Mouse (Mus musculus): ENCODE measurements around the gene Gm12248. TPM values are rescaled to one million over a fixed set of nuclear protein-coding genes. Genes with fewer than 3 reads are reported as not detected.
"Not testable (repeated sequence)": the region's sequence is repeated elsewhere in the genome, so short reads cannot be mapped to it uniquely, and the experiment has no call there.

Gm12248 gene
- polyA plus RNA-seq, 1 experiment from 2014 or later = not detected

- Histone ChIP-seq H3K4me3 (no peak overlapping the region), H3K4me1 (replicated peaks) (peaks cover 25% of the 10 kb centered on the region), H3K27me3 (peaks cover 37% of the 10 kb centered on the region), H3K36me3 (no peaks in the 10 kb centered on the region), H3K9me3 (no peaks in the 10 kb centered on the region), H3K4me2 (no peak overlapping the region), H3K27ac (replicated peaks) (no peak overlapping the region), H3K9ac (no peak overlapping the region)
- WGBS = 83% methylated on average over 2 of the region's 2 CpGs
- ATAC-seq (ENCODE audit: low read depth) = no peak
Observed at GRCm38 (mm10) chr11:58100006-58100405, 7.1 kb upstream of the Gm12248 start.

DNA sequence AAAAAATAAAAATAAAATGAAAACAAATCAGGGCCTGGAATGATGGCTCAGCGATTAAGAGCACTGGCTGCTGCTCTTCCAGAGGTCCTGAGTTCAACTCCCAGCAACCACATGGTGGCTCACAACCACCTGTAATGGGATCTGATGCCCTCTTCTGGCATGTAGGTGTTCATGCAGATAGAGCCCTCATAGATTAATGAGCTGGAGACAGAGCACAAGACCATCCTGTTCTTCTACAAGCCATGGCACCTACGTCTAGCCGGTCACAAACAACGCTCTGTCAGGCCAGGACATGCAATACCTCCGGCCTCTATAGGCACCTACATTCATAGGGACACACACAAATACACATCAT is 5.4 kb upstream of the Gm12248 start:
- not testable (repeated sequence) for H3K27ac ChIP-seq (replicated peaks); H3K36me3 ChIP-seq; H3K9me3 ChIP-seq; ATAC-seq (ENCODE audit: low read depth); H3K9ac ChIP-seq; H3K4me3 ChIP-seq
- peak overlapping the region; percentile 61 for H3K4me2 ChIP-seq
- WGBS = 69% methylated on average over 5 of the region's 5 CpGs
- peaks cover 37% of the 10 kb centered on the region for H3K27me3 ChIP-seq
- peaks cover 18% of the 10 kb centered on the region for H3K4me1 ChIP-seq (replicated peaks)

DNA sequence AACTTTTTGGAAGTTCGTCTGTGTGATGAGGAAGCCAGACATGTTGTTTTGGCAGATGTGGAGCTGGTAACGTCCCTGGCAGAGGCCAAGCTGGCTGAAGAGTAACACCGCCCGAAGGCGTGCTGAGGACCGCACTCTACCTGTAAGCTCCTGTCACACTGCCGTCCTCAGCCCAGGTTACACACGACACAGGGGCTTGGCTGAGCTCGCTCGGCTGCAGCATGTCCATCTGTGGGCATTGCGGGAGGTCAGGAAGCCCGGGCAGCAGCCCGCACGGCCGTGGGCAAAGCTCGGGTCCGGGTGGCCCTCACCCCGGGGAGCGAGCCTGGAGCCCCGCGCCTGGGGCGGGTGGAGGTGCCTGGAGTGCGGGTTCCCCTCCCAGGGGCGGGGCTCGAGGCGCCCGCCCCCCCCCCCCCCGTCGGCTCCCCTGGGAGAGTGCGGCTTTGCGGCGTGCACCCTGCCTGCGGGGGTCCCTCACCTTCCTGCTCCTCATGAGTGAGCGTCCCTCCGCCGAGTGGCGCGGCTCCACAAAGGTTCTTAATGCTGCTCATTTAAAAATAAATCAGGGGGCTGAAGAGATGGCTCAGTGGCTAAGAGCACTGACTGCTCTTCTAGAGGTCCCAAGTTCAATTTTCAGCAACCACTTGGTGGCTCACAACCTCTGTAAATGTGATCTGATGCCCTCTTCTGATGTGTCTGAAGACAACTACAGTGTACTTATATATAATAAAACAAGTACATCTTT is 4.9 kb upstream of the Gm12248 start:
- peak overlapping the region; percentile 61 for H3K4me2 ChIP-seq
- H3K9ac ChIP-seq = peak overlapping the region; percentile 59
- peak; percentile 27; the same call in 1 of the 2 replicates for ATAC-seq (ENCODE audit: low read depth)
- H3K4me3 ChIP-seq = peak overlapping the region; percentile 32
- no peaks in the 10 kb centered on the region for H3K9me3 ChIP-seq
- H3K4me1 ChIP-seq (replicated peaks) = peaks cover 15% of the 10 kb centered on the region; the same call in 1 of the 2 replicates
- H3K36me3 ChIP-seq = no peaks in the 10 kb centered on the region
- H3K27me3 ChIP-seq = peaks cover 37% of the 10 kb centered on the region
- no peak overlapping the region for H3K27ac ChIP-seq (replicated peaks)
- WGBS = 2% methylated on average over 29 of the region's 38 CpGs

- no peak for ATAC-seq (ENCODE audit: low read depth)
- Histone ChIP-seq H3K36me3 (no peaks in the 10 kb centered on the region), H3K4me3 (peak overlapping the region; percentile 32; the same call in 1 of the 2 replicates), H3K9me3 (no peaks in the 10 kb centered on the region), H3K4me1 (replicated peaks) (peaks cover 15% of the 10 kb centered on the region; the same call in 1 of the 2 replicates), H3K27me3 (peaks cover 37% of the 10 kb centered on the region), H3K9ac (no peak overlapping the region), H3K27ac (replicated peaks) (no peak overlapping the region), H3K4me2 (peak overlapping the region; percentile 61)
- WGBS = 55% methylated on average over 20 of the region's 20 CpGs
Observed at GRCm38 (mm10) chr11:58096821-58097620, 4.1 kb upstream of the Gm12248 start.

DNA sequence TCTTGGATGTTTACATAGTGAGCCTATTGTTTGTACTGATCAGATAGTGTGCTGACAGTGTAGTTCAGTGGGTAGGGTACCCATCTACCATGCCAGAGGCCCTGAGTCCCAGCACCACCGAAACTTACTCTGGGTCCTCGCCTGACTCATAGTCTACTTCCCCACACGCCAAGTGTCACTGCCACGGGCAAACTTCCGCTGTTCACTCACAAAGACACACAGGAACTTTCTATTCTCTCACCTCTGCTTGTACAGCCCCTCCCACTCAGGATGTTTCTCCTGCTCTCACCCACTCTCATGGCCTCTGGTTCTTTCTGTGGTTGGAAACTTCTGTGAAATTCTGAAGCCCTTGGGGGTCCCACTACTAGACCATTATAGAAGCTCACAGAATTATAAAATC is 3.2 kb upstream of the Gm12248 start:
- no peak overlapping the region for H3K4me2 ChIP-seq
- H3K4me3 ChIP-seq = no peak overlapping the region
- no peak overlapping the region for H3K27ac ChIP-seq (replicated peaks)
- no peaks in the 10 kb centered on the region for H3K36me3 ChIP-seq
- peaks cover 15% of the 10 kb centered on the region; the same call in 1 of the 2 replicates for H3K4me1 ChIP-seq (replicated peaks)
- H3K9me3 ChIP-seq = no peaks in the 10 kb centered on the region
- no peak for ATAC-seq (ENCODE audit: low read depth)
- H3K27me3 ChIP-seq = peaks cover 37% of the 10 kb centered on the region
- H3K9ac ChIP-seq = no peak overlapping the region
- WGBS = 82% methylated on average over 5 of the region's 5 CpGs

GRCm38 (mm10) chr11:58095561-58095960 is 2.6 kb upstream of the Gm12248 start:
- H3K36me3 ChIP-seq = no peaks in the 10 kb centered on the region
- no peak overlapping the region for H3K27ac ChIP-seq (replicated peaks)
- no peaks in the 10 kb centered on the region for H3K9me3 ChIP-seq
- no peak for ATAC-seq (ENCODE audit: low read depth)
- no peak overlapping the region for H3K4me3 ChIP-seq
- peaks cover 15% of the 10 kb centered on the region; the same call in 1 of the 2 replicates for H3K4me1 ChIP-seq (replicated peaks)
- no peak overlapping the region for H3K9ac ChIP-seq
- no peak overlapping the region for H3K4me2 ChIP-seq
- WGBS = 96% methylated on average over 1 of the region's 1 CpGs
- peaks cover 37% of the 10 kb centered on the region for H3K27me3 ChIP-seq

GRCm38 (mm10) chr11:58094766-58095165 is 1.8 kb upstream of the Gm12248 start:
- no peaks in the 10 kb centered on the region for H3K9me3 ChIP-seq
- no peak overlapping the region for H3K27ac ChIP-seq (replicated peaks)
- H3K4me3 ChIP-seq = no peak overlapping the region
- no peak for ATAC-seq (ENCODE audit: low read depth)
- H3K4me2 ChIP-seq = no peak overlapping the region
- WGBS = 73% methylated on average over 4 of the region's 4 CpGs
- peaks cover 37% of the 10 kb centered on the region for H3K27me3 ChIP-seq
- no peak overlapping the region for H3K9ac ChIP-seq
- H3K4me1 ChIP-seq (replicated peaks) = peaks cover 15% of the 10 kb centered on the region; the same call in 1 of the 2 replicates
- no peaks in the 10 kb centered on the region for H3K36me3 ChIP-seq

DNA sequence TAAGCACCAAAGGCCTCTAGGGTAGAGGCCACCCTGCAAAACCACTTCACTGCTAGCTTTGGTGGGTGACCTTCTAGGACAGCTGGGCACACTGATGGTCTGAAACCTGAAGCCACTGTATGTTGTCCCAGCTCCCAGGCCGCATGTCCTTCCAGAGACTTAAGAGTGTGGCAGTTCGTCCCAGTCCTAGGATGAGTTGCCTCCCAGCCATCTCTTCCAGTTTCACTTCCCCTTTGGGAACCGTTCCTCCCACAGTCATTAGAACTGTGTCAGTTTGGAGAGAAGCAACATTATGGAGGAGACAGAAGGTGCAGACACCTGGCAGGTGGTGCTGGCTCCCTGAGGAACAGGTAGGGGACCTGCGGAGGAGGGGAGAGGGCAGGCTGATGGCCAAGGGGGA is 393 bp downstream of the Gm12248 start:
- Histone ChIP-seq H3K4me3 (no peak overlapping the region), H3K27ac (replicated peaks) (no peak overlapping the region), H3K4me2 (peak overlapping the region; percentile 36), H3K9ac (no peak overlapping the region), H3K4me1 (replicated peaks) (peaks cover 8% of the 10 kb centered on the region; the same call in 1 of the 2 replicates), H3K36me3 (no peaks in the 10 kb centered on the region), H3K9me3 (no peaks in the 10 kb centered on the region), H3K27me3 (peaks cover 20% of the 10 kb centered on the region)
- ATAC-seq (ENCODE audit: low read depth) = no peak
- WGBS = 57% methylated on average over 4 of the region's 4 CpGs

GRCm38 (mm10) chr11:58081716-58082115 is 11.2 kb downstream of the Gm12248 start:
- Histone ChIP-seq H3K27ac (replicated peaks) (no peak overlapping the region), H3K4me1 (replicated peaks) (no peaks in the 10 kb centered on the region), H3K4me3 (no peak overlapping the region), H3K9ac (no peak overlapping the region), H3K9me3 (no peaks in the 10 kb centered on the region), H3K36me3 (no peaks in the 10 kb centered on the region), H3K27me3 (no peaks in the 10 kb centered on the region), H3K4me2 (no peak overlapping the region)
- no peak for ATAC-seq (ENCODE audit: low read depth)
- 89% methylated on average over 6 of the region's 6 CpGs for WGBS

DNA sequence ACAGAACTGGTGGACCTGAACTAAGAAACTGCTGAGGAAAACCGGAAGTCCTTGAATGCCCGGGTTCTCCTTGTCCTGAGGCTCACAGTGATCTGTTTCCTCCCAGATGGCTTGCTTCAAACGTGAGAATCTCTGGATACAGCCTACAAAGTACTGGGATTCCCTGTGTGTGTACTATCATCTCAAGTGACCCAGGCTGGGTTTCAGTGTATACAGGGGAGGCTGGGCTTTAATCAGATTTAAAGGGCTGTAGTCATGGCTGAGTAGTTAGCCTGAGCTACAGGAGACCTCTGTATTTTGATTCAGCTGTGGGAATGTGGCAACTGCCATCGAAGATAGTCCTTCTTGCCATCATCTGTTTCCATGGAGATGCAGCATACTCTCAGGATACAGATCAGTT is 15.7 kb downstream of the Gm12248 start:
- no peaks in the 10 kb centered on the region for H3K9me3 ChIP-seq
- no peaks in the 10 kb centered on the region for H3K36me3 ChIP-seq
- no peak overlapping the region for H3K9ac ChIP-seq
- no peak overlapping the region for H3K4me3 ChIP-seq
- H3K27me3 ChIP-seq = no peaks in the 10 kb centered on the region
- ATAC-seq (ENCODE audit: low read depth) = no peak
- no peak overlapping the region for H3K27ac ChIP-seq (replicated peaks)
- H3K4me2 ChIP-seq = no peak overlapping the region
- WGBS = 79% methylated on average over 4 of the region's 4 CpGs
- no peaks in the 10 kb centered on the region for H3K4me1 ChIP-seq (replicated peaks)

DNA sequence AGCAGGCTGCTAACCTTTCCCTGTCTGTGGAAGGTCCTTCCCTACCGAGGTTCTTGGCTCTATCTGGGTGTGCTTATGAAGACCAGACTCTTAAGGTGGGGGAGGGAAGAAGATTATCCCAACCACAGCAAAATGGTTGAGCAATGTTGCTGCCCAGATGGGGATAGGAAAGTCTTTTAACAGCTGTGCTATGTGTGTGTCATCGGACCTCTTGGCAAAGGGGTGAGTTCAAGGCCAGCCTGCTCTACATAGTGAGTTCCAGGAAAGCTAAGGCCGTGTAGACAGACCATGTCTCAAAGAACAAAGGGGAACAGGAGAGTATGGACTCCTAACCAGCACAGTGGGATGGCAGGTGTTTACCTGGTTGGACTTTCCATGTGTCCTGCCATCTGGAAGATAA is 20.0 kb downstream of the Gm12248 start:
- 80% methylated on average over 3 of the region's 3 CpGs for WGBS
- no peaks in the 10 kb centered on the region for H3K9me3 ChIP-seq
- no peaks in the 10 kb centered on the region for H3K27me3 ChIP-seq
- no peak overlapping the region for H3K9ac ChIP-seq
- no peak overlapping the region for H3K4me3 ChIP-seq
- H3K27ac ChIP-seq (replicated peaks) = no peak overlapping the region
- H3K4me2 ChIP-seq = no peak overlapping the region
- H3K36me3 ChIP-seq = no peaks in the 10 kb centered on the region
- ATAC-seq (ENCODE audit: low read depth) = no peak
- no peaks in the 10 kb centered on the region for H3K4me1 ChIP-seq (replicated peaks)

GRCm38 (mm10) chr11:58065025-58065424 is 27.9 kb downstream of the Gm12248 start:
- no peak for ATAC-seq (ENCODE audit: low read depth)
- 91% methylated on average over 4 of the region's 4 CpGs for WGBS

More at GRCm38 (mm10) chr11:58065025-58065424, 27.9 kb downstream of the Gm12248 start:
- no peak overlapping the region for H3K4me2 ChIP-seq
- H3K4me1 ChIP-seq (replicated peaks) = peaks cover 9% of the 10 kb centered on the region
- H3K9me3 ChIP-seq = no peaks in the 10 kb centered on the region
- H3K27me3 ChIP-seq = no peaks in the 10 kb centered on the region
- no peak overlapping the region for H3K4me3 ChIP-seq
- H3K9ac ChIP-seq = no peak overlapping the region
- H3K27ac ChIP-seq (replicated peaks) = no peak overlapping the region
- peaks cover 14% of the 10 kb centered on the region for H3K36me3 ChIP-seq

Data from neural tube, embryonic 13.5 days (tissue).